In the genomic region with DNA sequence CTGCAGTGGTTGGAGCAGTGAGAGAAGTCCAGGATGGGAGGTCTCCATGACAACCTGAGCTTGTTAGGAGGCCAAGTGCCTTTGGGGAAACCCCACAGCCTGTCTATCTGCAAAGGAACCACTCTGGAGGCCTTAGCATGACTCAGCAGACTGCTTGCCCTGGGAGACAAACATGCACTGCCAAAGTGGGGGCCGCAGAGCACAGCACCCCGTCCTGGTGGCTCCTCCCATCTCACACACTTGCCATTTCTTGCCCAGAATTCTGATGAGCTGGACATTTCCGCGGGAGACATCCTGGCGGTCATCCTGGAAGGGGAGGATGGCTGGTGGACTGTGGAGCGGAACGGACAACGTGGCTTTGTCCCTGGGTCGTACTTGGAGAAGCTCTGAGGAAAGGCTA, we compare ENCODE assay signal across 11 mouse cellular contexts. TPM values are rescaled to one million over a fixed set of nuclear protein-coding genes. Genes with fewer than 3 reads are reported as not detected.
A peak's percentile ranks its signal among the peaks of the same experiment; 100 is the strongest.
DNase-seq lines count a peak whose midpoint lies in the region; ATAC-seq and TF ChIP-seq lines count a peak whose summit lies in the region.
"Had no signal": no experiment of that assay in that cellular context is flagged by ENCODE, and none has a peak within 500 bp of the region (broad histone marks: within the 10 kb centered on the region; RNA-seq: fewer than 3 reads in every experiment).

No protein-coding gene starts in this region.

- H3K4me3 ChIP-seq in kidney, adult 2 months (ENCODE audit: insufficient read depth, low read depth, low read length) = no peak overlapping the region
- no peak overlapping the region for H3K4me3 ChIP-seq in MEL (ENCODE audit: control insufficient read depth in 1 of 2, insufficient read depth in 1 of 2, low read depth in 2 of 2, low read length in 2 of 2)
- H3K4me3 ChIP-seq in neural tube, embryonic 15.5 days (replicated peaks) = no peak overlapping the region
- H3K4me3 ChIP-seq: limb, embryonic 12.5 days had no signal

- ATAC-seq in inflammation-experienced regulatory T-cells, adult 6 months = peak; percentile 38
- ATAC-seq in neural tube, embryonic 15.5 days (ENCODE audit: low FRiP score) = no peak
- ATAC-seq: hindbrain, embryonic 16.5 days had no signal

- H3K4me2 ChIP-seq in neural tube, embryonic 15.5 days = no peak overlapping the region
- H3K4me2 ChIP-seq: limb, embryonic 12.5 days had no signal

- no peak overlapping the region for H3K9ac ChIP-seq in MEL (ENCODE audit: control insufficient read depth, low read depth, low read length, poor library complexity, severe bottlenecking)
- no peak overlapping the region for H3K9ac ChIP-seq in neural tube, embryonic 15.5 days (replicated peaks)
- H3K9ac ChIP-seq: limb, embryonic 12.5 days had no signal

- peaks cover 2% of the 10 kb centered on the region; the same call in 1 of the 2 replicates for H3K4me1 ChIP-seq in kidney, adult 2 months (ENCODE audit: control insufficient read depth, insufficient read depth, low read length)
- peaks cover 0 to 10% of the 10 kb centered on the region in 2 experiments; a peak in 2 of 4 replicates for H3K4me1 ChIP-seq in MEL (ENCODE audit: control insufficient read depth in 1 of 2, insufficient read depth in 2 of 2, low read length in 2 of 2)
- H3K4me1 ChIP-seq in neural tube, embryonic 15.5 days = no peaks in the 10 kb centered on the region

- TF ChIP-seq RAD21 in MEL (IDR thresholded peaks at IDR 0.05; ENCODE audit: low read depth, low read length) = no peak

- no peak overlapping the region for H3K27ac ChIP-seq in kidney, adult 2 months (ENCODE audit: insufficient read depth, low read depth, low read length)
- no peak overlapping the region for H3K27ac ChIP-seq in MEL (ENCODE audit: control insufficient read depth, low read depth, low read length)
- H3K27ac ChIP-seq in neural tube, embryonic 15.5 days (replicated peaks) = no peak overlapping the region
- H3K27ac ChIP-seq: limb, embryonic 12.5 days; macrophage had no signal

- no peaks in the 10 kb centered on the region for H3K9me3 ChIP-seq in MEL (replicated peaks; ENCODE audit: insufficient read depth, low read length)
- no peaks in the 10 kb centered on the region for H3K9me3 ChIP-seq in neural tube, embryonic 15.5 days (replicated peaks)
- H3K9me3 ChIP-seq: limb, embryonic 12.5 days had no signal

- peak; percentile 74 for DNase-seq in kidney, adult 2 months
- DNase-seq in kidney, postnatal 4 days = no peak
- peak; percentile 53 for DNase-seq in CD4-positive, CD25-positive, alpha-beta regulatory T cell, adult 2 months (ENCODE audit: low read depth, low spot score)
- peak; percentile 77 for DNase-seq in MEL (ENCODE audit: low read depth, low spot score)
- DNase-seq in testis, postnatal 14 days (ENCODE audit: low spot score) = no peak
- DNase-seq: adrenal gland, postnatal 14 days had no signal

- no peaks in the 10 kb centered on the region for H3K27me3 ChIP-seq in kidney, adult 2 months (replicated peaks; ENCODE audit: control insufficient read depth, insufficient read depth, low read length)
- no peaks in the 10 kb centered on the region for H3K27me3 ChIP-seq in MEL (ENCODE audit: control insufficient read depth in 1 of 2, insufficient read depth in 2 of 2, low read length in 2 of 2)
- no peaks in the 10 kb centered on the region for H3K27me3 ChIP-seq in neural tube, embryonic 15.5 days (replicated peaks)
- H3K27me3 ChIP-seq: limb, embryonic 12.5 days had no signal

- WGBS in kidney, adult 2 months = 38% methylated on average over 9 of the region's 9 CpGs
- 94% methylated on average over 9 of the region's 9 CpGs for WGBS in neural tube, embryonic 15.5 days

- TF ChIP-seq POLR2A in kidney, adult 2 months (IDR thresholded peaks at IDR 0.05; ENCODE audit: low read depth, low read length) = no peak
- TF ChIP-seq POLR2A in MEL (IDR thresholded peaks at IDR 0.05; ENCODE audit: control insufficient read depth in 1 of 2, insufficient read depth in 1 of 2, low read depth in 1 of 2, low read length in 2 of 2, poor library complexity in 1 of 2) = no peak

- TF ChIP-seq CTCF in kidney, adult 2 months (conservative IDR thresholded peaks at IDR 0.05; ENCODE audit: insufficient read depth, insufficient read length, low read depth, low read length) = no peak
- TF ChIP-seq CTCF in MEL (IDR thresholded peaks at IDR 0.05 in 2 of 3, conservative IDR thresholded peaks at IDR 0.05 in 1 of 3; ENCODE audit: control insufficient read depth in 1 of 3, insufficient read depth in 1 of 3, low read depth in 2 of 3, low read length in 3 of 3, poor library complexity in 1 of 3, severe bottlenecking in 1 of 3) = no peak

- H3K36me3 ChIP-seq in kidney, adult 2 months (ENCODE audit: control insufficient read depth, insufficient read depth, low read length) = no peaks in the 10 kb centered on the region
- H3K36me3 ChIP-seq in MEL (ENCODE audit: control insufficient read depth in 1 of 2, insufficient read depth in 2 of 2, low read length in 2 of 2) = no peaks in the 10 kb centered on the region; a peak in 2 of 4 replicates
- peaks cover 42% of the 10 kb centered on the region for H3K36me3 ChIP-seq in neural tube, embryonic 15.5 days

- no peaks in the 10 kb centered on the region for H3K79me2 ChIP-seq in MEL (ENCODE audit: control insufficient read depth, insufficient read depth, low read length, poor library complexity)

- no peak for TF ChIP-seq EP300 in MEL (IDR thresholded peaks at IDR 0.05; ENCODE audit: low read depth in 1 of 2, low read length in 2 of 2)

TF ChIP-seq in MEL, 35 proteins besides CTCF, POLR2A, EP300 and RAD21:
- TF ChIP-seq ELF1 (IDR thresholded peaks at IDR 0.05; ENCODE audit: low read depth, low read length) (no peak), MAZ (IDR thresholded peaks at IDR 0.05; ENCODE audit: low read depth, low read length) (no peak), USF1 (IDR thresholded peaks at IDR 0.05; ENCODE audit: low read depth, low read length) (no peak), MEF2A (IDR thresholded peaks at IDR 0.05; ENCODE audit: extremely low read depth, insufficient replicate concordance, low read depth, low read length, poor library complexity, severe bottlenecking) (no peak), TCF12 (IDR thresholded peaks at IDR 0.05; ENCODE audit: low read depth, low read length) (no peak), GABPA (IDR thresholded peaks at IDR 0.05; ENCODE audit: low read depth, low read length) (peak; percentile 44; the same call in 1 of the 2 replicates), ZNF384 (IDR thresholded peaks at IDR 0.05; ENCODE audit: low read depth, low read length) (no peak), MAX (IDR thresholded peaks at IDR 0.05; ENCODE audit: low read length) (no peak), UBTF (IDR thresholded peaks at IDR 0.05; ENCODE audit: borderline replicate concordance, insufficient read depth, low read depth, low read length) (no peak)

RNA-seq across cellular contexts. Expression of gene Tspan3, which starts 36.9 kb away (rescaled TPM):
- polyA plus RNA-seq in kidney, adult 2 months (2012; rRNA removed) = 320 and 328 TPM in 2 replicates
- 48.3 and 49.5 TPM in 2 replicates for total RNA-seq in MEL (2012; rRNA removed)
- 10 to 100 TPM; 62.6 to 87.3 TPM for polyA plus RNA-seq in MEL (2012; ENCODE audit: insufficient read depth in 1 of 2, insufficient read length in 2 of 2, low read depth in 1 of 2, low replicate concordance in 2 of 2, missing spikeins in 1 of 2)
- 10 to 100 TPM; 45.4 to 48.2 (median 47.7) TPM for polyA plus RNA-seq in inflammation-experienced regulatory T-cells, adult 6 months (2017; shearing (Covaris generic))
- 578 and 595 TPM in 2 replicates for polyA plus RNA-seq in neural tube, embryonic 15.5 days (2015; fragmentation: Nextera tagmentation; extraction: Ambion mirVana)

RNA-seq across cellular contexts. Expression of gene Pstpip1, which starts 38.6 kb away (rescaled TPM):
- 1.5 and 3.3 TPM in 2 replicates for polyA plus RNA-seq in kidney, adult 2 months (2012; rRNA removed)
- 0.04 TPM in 1 of 2 replicates, not detected in the other for total RNA-seq in MEL (2012; rRNA removed)
- polyA plus RNA-seq in MEL (2012; ENCODE audit: insufficient read depth in 1 of 2, insufficient read length in 2 of 2, low read depth in 1 of 2, low replicate concordance in 2 of 2, missing spikeins in 1 of 2) = under 1 TPM in 1 of 2 experiments, not detected in 1; 0.22 TPM
- 10 to 100 TPM; 38.5 to 48.0 (median 46.2) TPM for polyA plus RNA-seq in inflammation-experienced regulatory T-cells, adult 6 months (2017; shearing (Covaris generic))
- polyA plus RNA-seq in neural tube, embryonic 15.5 days (2015; fragmentation: Nextera tagmentation; extraction: Ambion mirVana) = 0.84 and 4.6 TPM in 2 replicates

Comparison
In these comparisons a context has a peak if more than half of its experiments do, and no peak if none do; other contexts are left out.
1. DNase-seq: peak in kidney, adult 2 months (single experiment), CD4-positive, CD25-positive, alpha-beta regulatory T cell, adult 2 months (single experiment) and MEL (single experiment); none in kidney, postnatal 4 days (0 of 2) and testis, postnatal 14 days (single experiment).